Mouse (Mus musculus): Measurements from ENCODE around the gene Mrm2. TPM values are rescaled to one million over a fixed set of nuclear protein-coding genes. Genes with fewer than 3 reads are reported as not detected.

Gene Mrm2
- polyA plus RNA-seq, 1 experiment from 2014 or later, result 19.3 TPM

DNA sequence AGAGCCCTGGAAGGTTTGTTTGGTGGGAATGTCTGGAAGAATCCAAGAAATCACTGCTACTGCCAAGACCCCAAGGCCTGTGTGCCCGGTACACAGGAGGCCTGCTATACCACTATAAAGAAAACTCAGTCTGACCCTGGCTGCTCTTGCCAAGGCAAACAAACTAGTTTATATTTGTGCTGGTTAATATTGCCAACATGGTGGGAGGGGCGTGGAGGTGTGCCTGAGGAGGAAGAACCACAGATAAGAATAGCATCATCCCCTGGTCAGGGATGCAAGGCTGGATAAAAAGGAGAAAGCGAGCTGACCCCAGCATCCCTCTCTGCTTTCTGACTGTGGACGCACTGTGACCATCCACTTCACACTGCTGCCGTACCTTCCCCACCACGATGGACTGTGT lies 20.7 kb upstream of the Mrm2 start:
- H3K9ac ChIP-seq (replicated peaks; ENCODE audit: low read depth, low read length), result no peak overlapping the region
- no peak overlapping the region for H3K4me2 ChIP-seq (replicated peaks; ENCODE audit: low read depth, low read length)
- peaks cover 19% of the 10 kb centered on the region for H3K36me3 ChIP-seq (ENCODE audit: control insufficient read depth, insufficient read depth, low read length)
- no peaks in the 10 kb centered on the region for H3K27me3 ChIP-seq (ENCODE audit: control insufficient read depth, insufficient read depth, low read length)
- WGBS, result 99% methylated on average over 6 of the region's 6 CpGs
- ATAC-seq (ENCODE audit: insufficient number of reproducible peaks, insufficient read depth, low FRiP score, low read depth), result no peak
- no peaks in the 10 kb centered on the region for H3K9me3 ChIP-seq (ENCODE audit: control insufficient read depth, low read depth, low read length)
- H3K27ac ChIP-seq (ENCODE audit: low read length), result no peak overlapping the region
- no peaks in the 10 kb centered on the region for H3K4me1 ChIP-seq (ENCODE audit: control insufficient read depth, insufficient read depth, low read length)
- H3K4me3 ChIP-seq (ENCODE audit: low read depth, low read length), result no peak overlapping the region

DNA sequence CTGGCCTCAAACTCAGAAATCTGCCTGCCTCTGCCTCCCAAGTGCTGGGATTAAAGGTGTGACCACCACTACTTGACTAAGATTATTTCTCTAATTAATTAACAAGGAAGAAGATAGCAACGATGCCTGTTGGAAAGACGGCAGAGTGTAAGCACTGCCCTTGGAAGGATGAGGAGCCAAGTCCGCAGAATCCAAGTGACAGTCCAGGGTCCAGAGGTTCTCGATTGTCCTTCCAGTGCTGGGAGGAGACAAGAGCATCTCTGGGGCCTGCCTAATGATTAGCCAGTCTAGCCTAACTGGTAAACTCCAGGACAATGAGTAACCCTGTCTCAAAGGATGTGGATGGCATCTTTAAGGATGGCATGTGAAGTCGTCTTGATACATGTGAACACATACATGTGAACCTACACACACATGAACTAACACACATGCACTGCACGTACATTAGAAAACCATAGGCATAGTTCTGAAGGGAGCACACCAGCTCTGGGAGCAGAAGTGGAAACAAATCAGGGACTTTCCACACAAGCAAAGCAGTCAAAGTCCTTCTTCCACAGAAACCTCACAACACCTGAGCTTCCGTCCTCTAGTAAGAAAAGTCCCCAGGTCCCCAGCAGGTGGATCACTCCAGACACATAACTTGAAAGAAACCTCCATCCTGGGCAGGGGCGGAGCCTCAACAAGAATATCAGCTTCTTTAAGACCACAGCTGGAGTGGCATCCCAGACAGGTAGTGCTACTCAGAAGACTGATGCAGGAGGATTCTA lies 19.2 kb upstream of the Mrm2 start:
- Histone ChIP-seq H3K36me3 (ENCODE audit: control insufficient read depth, insufficient read depth, low read length) (peaks cover 19% of the 10 kb centered on the region), H3K4me2 (replicated peaks; ENCODE audit: low read depth, low read length) (no peak overlapping the region), H3K27me3 (ENCODE audit: control insufficient read depth, insufficient read depth, low read length) (no peaks in the 10 kb centered on the region), H3K4me1 (ENCODE audit: control insufficient read depth, insufficient read depth, low read length) (no peaks in the 10 kb centered on the region), H3K27ac (ENCODE audit: low read length) (no peak overlapping the region), H3K9ac (replicated peaks; ENCODE audit: low read depth, low read length) (no peak overlapping the region), H3K9me3 (ENCODE audit: control insufficient read depth, low read depth, low read length) (no peaks in the 10 kb centered on the region), H3K4me3 (ENCODE audit: low read depth, low read length) (no peak overlapping the region)
- ATAC-seq (ENCODE audit: insufficient number of reproducible peaks, insufficient read depth, low FRiP score, low read depth), result no peak
- 92% methylated on average over 8 of the region's 8 CpGs for WGBS

DNA sequence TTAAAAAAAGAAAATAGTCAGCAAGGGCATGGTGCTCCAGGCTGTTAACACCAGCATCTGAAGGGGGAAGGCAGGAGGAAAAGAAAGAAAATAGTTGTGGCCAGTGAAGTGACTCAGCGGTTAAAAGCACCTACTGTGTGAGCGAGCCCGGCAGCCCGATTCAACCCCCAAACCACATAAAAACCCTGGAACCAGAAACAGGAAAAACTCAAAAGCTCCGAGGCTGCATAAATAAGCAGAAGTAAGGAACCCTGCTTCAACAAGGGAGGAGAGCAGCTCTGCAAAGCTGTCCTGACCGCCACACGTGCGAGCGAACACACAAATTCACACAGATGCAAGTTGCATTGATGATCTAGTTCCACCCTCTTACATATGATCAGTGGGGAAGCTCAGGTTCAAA lies 18.2 kb upstream of the Mrm2 start:
- Histone ChIP-seq H3K4me1 (ENCODE audit: control insufficient read depth, insufficient read depth, low read length) (no peaks in the 10 kb centered on the region), H3K36me3 (ENCODE audit: control insufficient read depth, insufficient read depth, low read length) (peaks cover 24% of the 10 kb centered on the region), H3K4me2 (replicated peaks; ENCODE audit: low read depth, low read length) (no peak overlapping the region), H3K27ac (ENCODE audit: low read length) (no peak overlapping the region), H3K9ac (replicated peaks; ENCODE audit: low read depth, low read length) (no peak overlapping the region), H3K27me3 (ENCODE audit: control insufficient read depth, insufficient read depth, low read length) (no peaks in the 10 kb centered on the region), H3K9me3 (ENCODE audit: control insufficient read depth, low read depth, low read length) (no peaks in the 10 kb centered on the region), H3K4me3 (ENCODE audit: low read depth, low read length) (no peak overlapping the region)
- 95% methylated on average over 9 of the region's 9 CpGs for WGBS
- ATAC-seq (ENCODE audit: insufficient number of reproducible peaks, insufficient read depth, low FRiP score, low read depth), result no peak

DNA sequence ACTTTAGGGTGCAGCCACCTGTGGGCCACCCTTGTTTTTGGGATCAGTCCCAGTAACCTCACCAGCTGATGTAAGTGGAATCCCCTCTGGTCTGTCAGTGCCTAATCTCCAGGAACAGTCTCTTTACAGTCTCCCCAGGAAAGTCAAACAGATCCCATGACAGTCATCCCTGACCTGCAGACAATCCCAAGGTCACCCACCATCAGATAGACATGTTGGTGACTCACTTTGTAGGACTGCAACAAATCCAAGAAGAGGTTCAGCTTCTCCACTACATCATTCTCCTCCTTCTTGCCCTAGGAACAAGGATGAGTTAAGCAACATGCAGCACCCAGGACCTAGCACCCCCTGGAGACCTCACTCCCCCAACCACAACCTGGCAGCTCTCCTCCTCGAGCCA lies 14.4 kb upstream of the Mrm2 start:
- Histone ChIP-seq H3K27ac (ENCODE audit: low read length) (no peak overlapping the region), H3K9me3 (ENCODE audit: control insufficient read depth, low read depth, low read length) (no peaks in the 10 kb centered on the region), H3K4me1 (ENCODE audit: control insufficient read depth, insufficient read depth, low read length) (no peaks in the 10 kb centered on the region), H3K27me3 (ENCODE audit: control insufficient read depth, insufficient read depth, low read length) (no peaks in the 10 kb centered on the region), H3K4me3 (ENCODE audit: low read depth, low read length) (no peak overlapping the region), H3K4me2 (replicated peaks; ENCODE audit: low read depth, low read length) (no peak overlapping the region), H3K36me3 (ENCODE audit: control insufficient read depth, insufficient read depth, low read length) (peaks cover 7% of the 10 kb centered on the region), H3K9ac (replicated peaks; ENCODE audit: low read depth, low read length) (no peak overlapping the region)
- ATAC-seq (ENCODE audit: insufficient number of reproducible peaks, insufficient read depth, low FRiP score, low read depth), result no peak
- WGBS, result 88% methylated on average over 1 of the region's 1 CpGs

DNA sequence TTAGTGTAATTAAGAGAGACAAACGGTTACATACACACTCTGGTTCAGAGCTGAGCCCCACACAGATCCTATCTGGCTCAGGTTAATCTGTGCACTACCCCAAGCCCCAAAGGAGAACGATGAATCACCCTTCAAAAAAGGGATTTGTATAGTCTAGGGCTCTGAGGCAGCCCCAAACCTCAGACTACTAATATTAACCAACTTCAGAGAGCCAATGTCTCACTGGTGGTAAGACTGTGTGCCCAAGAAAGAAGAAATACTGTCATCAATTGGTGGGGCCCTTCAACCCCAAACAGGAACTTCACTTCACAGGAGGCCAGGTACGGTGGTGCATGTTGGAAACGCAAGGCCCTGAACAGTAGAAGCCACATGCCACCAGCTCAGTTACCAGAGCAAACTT lies 13.5 kb upstream of the Mrm2 start:
- peaks cover 5% of the 10 kb centered on the region for H3K36me3 ChIP-seq (ENCODE audit: control insufficient read depth, insufficient read depth, low read length)
- H3K9me3 ChIP-seq (ENCODE audit: control insufficient read depth, low read depth, low read length), result no peaks in the 10 kb centered on the region
- H3K4me1 ChIP-seq (ENCODE audit: control insufficient read depth, insufficient read depth, low read length), result no peaks in the 10 kb centered on the region
- WGBS, result 92% methylated on average over 4 of the region's 4 CpGs
- H3K27me3 ChIP-seq (ENCODE audit: control insufficient read depth, insufficient read depth, low read length), result no peaks in the 10 kb centered on the region
- H3K27ac ChIP-seq (ENCODE audit: low read length), result no peak overlapping the region
- H3K4me3 ChIP-seq (ENCODE audit: low read depth, low read length), result no peak overlapping the region
- ATAC-seq (ENCODE audit: insufficient number of reproducible peaks, insufficient read depth, low FRiP score, low read depth), result no peak
- H3K9ac ChIP-seq (replicated peaks; ENCODE audit: low read depth, low read length), result no peak overlapping the region
- no peak overlapping the region for H3K4me2 ChIP-seq (replicated peaks; ENCODE audit: low read depth, low read length)

DNA sequence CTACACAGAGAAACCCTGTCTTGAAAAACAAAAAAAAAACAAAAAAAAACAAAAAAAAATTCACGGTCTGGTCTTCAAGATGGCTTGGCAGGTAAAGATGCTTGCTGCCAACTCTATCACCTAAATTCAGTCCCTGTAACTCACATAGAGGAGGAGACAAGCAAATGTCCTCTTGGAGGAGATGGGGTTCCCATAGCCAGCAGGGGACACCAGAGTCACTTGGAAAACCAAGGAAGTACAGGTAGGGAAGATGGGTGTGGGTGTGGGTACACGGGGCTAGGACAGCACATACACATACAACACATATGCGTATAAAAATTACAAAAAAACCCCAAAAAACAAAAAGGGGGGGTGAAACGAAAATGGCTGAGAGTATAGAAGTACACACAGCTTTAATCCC lies 11.2 kb upstream of the Mrm2 start:
- ATAC-seq (ENCODE audit: insufficient number of reproducible peaks, insufficient read depth, low FRiP score, low read depth), result no peak
- H3K9ac ChIP-seq (replicated peaks; ENCODE audit: low read depth, low read length), result no peak overlapping the region
- no peak overlapping the region for H3K4me2 ChIP-seq (replicated peaks; ENCODE audit: low read depth, low read length)
- H3K27me3 ChIP-seq (ENCODE audit: control insufficient read depth, insufficient read depth, low read length), result no peaks in the 10 kb centered on the region
- H3K4me3 ChIP-seq (ENCODE audit: low read depth, low read length), result no peak overlapping the region
- peaks cover 5% of the 10 kb centered on the region for H3K36me3 ChIP-seq (ENCODE audit: control insufficient read depth, insufficient read depth, low read length)
- no peak overlapping the region for H3K27ac ChIP-seq (ENCODE audit: low read length)
- no peaks in the 10 kb centered on the region for H3K4me1 ChIP-seq (ENCODE audit: control insufficient read depth, insufficient read depth, low read length)
- 88% methylated on average over 4 of the region's 4 CpGs for WGBS
- no peaks in the 10 kb centered on the region for H3K9me3 ChIP-seq (ENCODE audit: control insufficient read depth, low read depth, low read length)

DNA sequence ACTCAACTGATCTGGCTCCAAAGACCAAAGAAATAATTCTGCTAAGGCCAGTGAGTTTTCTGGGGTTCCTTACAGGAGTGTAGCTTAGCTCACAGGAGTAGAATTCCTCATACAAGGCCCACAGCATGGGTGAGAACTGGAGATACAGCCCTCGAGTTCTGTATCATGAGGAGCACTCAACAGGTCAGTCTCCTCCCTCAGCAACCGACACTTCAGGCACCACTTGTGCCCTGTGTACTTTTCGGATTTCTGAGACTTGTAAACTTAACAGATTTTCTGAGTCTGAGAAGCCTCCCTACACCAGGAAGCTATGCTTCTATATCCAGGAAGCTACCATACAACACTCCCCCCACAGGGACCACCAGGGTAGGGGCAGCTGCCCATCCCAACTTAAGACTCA lies 8.1 kb upstream of the Mrm2 start:
- H3K9ac ChIP-seq (replicated peaks; ENCODE audit: low read depth, low read length), result no peak overlapping the region
- H3K27ac ChIP-seq (ENCODE audit: low read length), result no peak overlapping the region
- H3K4me2 ChIP-seq (replicated peaks; ENCODE audit: low read depth, low read length), result no peak overlapping the region
- 83% methylated on average over 3 of the region's 3 CpGs for WGBS
- no peaks in the 10 kb centered on the region; the same call in 1 of the 2 replicates for H3K36me3 ChIP-seq (ENCODE audit: control insufficient read depth, insufficient read depth, low read length)
- ATAC-seq (ENCODE audit: insufficient number of reproducible peaks, insufficient read depth, low FRiP score, low read depth), result no peak
- no peaks in the 10 kb centered on the region for H3K9me3 ChIP-seq (ENCODE audit: control insufficient read depth, low read depth, low read length)
- no peak overlapping the region for H3K4me3 ChIP-seq (ENCODE audit: low read depth, low read length)
- H3K27me3 ChIP-seq (ENCODE audit: control insufficient read depth, insufficient read depth, low read length), result no peaks in the 10 kb centered on the region
- no peaks in the 10 kb centered on the region for H3K4me1 ChIP-seq (ENCODE audit: control insufficient read depth, insufficient read depth, low read length)

DNA sequence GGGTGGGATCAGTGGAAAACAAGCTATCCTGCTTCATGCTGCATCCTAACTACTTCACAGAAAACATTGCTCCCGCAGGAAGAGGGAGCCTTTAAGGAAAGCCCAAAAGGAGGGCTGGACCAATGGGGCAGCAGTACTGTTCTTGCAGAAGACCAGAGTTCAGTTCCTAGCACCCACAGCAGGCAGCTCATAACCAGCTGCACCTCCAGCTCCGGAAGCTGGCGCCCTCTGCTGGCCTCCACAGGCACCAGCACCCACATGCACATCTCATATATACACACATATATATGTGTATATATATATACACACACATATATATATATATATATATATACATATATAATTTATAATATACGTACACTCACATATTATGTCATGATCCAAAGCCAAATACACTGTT lies 7.1 kb upstream of the Mrm2 start:
- Histone ChIP-seq H3K27me3 (ENCODE audit: control insufficient read depth, insufficient read depth, low read length) (no peaks in the 10 kb centered on the region), H3K9me3 (ENCODE audit: control insufficient read depth, low read depth, low read length) (no peaks in the 10 kb centered on the region), H3K4me1 (ENCODE audit: control insufficient read depth, insufficient read depth, low read length) (no peaks in the 10 kb centered on the region), H3K4me2 (replicated peaks; ENCODE audit: low read depth, low read length) (no peak overlapping the region), H3K36me3 (ENCODE audit: control insufficient read depth, insufficient read depth, low read length) (no peaks in the 10 kb centered on the region; the same call in 1 of the 2 replicates), H3K9ac (replicated peaks; ENCODE audit: low read depth, low read length) (no peak overlapping the region), H3K4me3 (ENCODE audit: low read depth, low read length) (no peak overlapping the region), H3K27ac (ENCODE audit: low read length) (no peak overlapping the region)
- 95% methylated on average over 4 of the region's 4 CpGs for WGBS
- ATAC-seq (ENCODE audit: insufficient number of reproducible peaks, insufficient read depth, low FRiP score, low read depth), result no peak

DNA sequence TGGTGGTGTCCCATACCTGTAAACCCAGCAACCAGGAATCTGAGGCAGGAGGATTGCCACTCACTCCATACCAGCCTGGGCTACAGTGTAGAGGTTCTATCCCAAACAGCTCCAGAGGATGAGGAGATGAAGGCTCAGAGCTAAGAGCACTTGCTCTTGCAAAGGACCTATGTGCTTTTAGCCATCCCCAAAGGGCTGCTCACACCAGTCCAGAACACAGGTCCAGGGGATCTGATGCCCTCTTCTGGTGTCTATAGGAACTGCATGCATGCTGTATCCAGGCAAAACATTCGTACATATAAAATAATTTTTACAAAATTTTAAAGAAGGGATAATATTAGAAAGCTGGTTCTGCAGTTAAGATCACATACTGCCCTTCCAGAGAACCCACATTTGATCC lies 5.0 kb upstream of the Mrm2 start:
- no peak for ATAC-seq (ENCODE audit: insufficient number of reproducible peaks, insufficient read depth, low FRiP score, low read depth)
- 79% methylated on average over 1 of the region's 1 CpGs for WGBS
- H3K27ac ChIP-seq (ENCODE audit: low read length), result no peak overlapping the region
- no peak overlapping the region for H3K9ac ChIP-seq (replicated peaks; ENCODE audit: low read depth, low read length)
- H3K4me3 ChIP-seq (ENCODE audit: low read depth, low read length), result no peak overlapping the region
- no peaks in the 10 kb centered on the region for H3K27me3 ChIP-seq (ENCODE audit: control insufficient read depth, insufficient read depth, low read length)
- H3K4me1 ChIP-seq (ENCODE audit: control insufficient read depth, insufficient read depth, low read length), result 0 out of 2 replicates have a peak, but pooled peaks cover 2% of the 10 kb centered on the region
- no peaks in the 10 kb centered on the region; the same call in 1 of the 2 replicates for H3K36me3 ChIP-seq (ENCODE audit: control insufficient read depth, insufficient read depth, low read length)
- H3K9me3 ChIP-seq (ENCODE audit: control insufficient read depth, low read depth, low read length), result no peaks in the 10 kb centered on the region
- no peak overlapping the region for H3K4me2 ChIP-seq (replicated peaks; ENCODE audit: low read depth, low read length)
